Mouse (Mus musculus): ENCODE data around the gene Gm29666. TPM values are rescaled to one million over a fixed set of nuclear protein-coding genes. Genes with fewer than 3 reads are reported as not detected.

Gm29666 gene
- total and polyA plus RNA-seq, 3 experiments = 0.11 to 7.0 (median 1.9) TPM

- no peak for DNase-seq (ENCODE audit: low spot score)
- TF ChIP-seq CTCF (IDR thresholded peaks at IDR 0.05; ENCODE audit: low read depth, low read length) (no peak), POLR2AphosphoS5 (IDR thresholded peaks at IDR 0.05; ENCODE audit: insufficient replicate concordance, low read depth, low read length) (no peak), TAL1 (conservative IDR thresholded peaks at IDR 0.05; ENCODE audit: low read depth, low read length) (no peak), GATA1 (IDR thresholded peaks at IDR 0.05; ENCODE audit: borderline replicate concordance, low read length) (no peak), GATA2 (IDR thresholded peaks at IDR 0.05; ENCODE audit: borderline replicate concordance, low read depth, low read length) (no peak)
- Histone ChIP-seq H3K4me1 (ENCODE audit: insufficient read depth, low read depth, low read length) (no peaks in the 10 kb centered on the region), H3K36me3 (replicated peaks) (no peaks in the 10 kb centered on the region), H3K4me3 (ENCODE audit: low read depth, low read length) (no peak overlapping the region), H3K27me3 (ENCODE audit: insufficient read depth, low read length) (no peaks in the 10 kb centered on the region), H3K9me3 (replicated peaks) (peaks cover 51% of the 10 kb centered on the region)
- no peak for ATAC-seq (ENCODE audit: extremely low read depth, insufficient number of reproducible peaks, low FRiP score, poor library complexity, severe bottlenecking)
Observed at GRCm38 (mm10) chr15:84873867-84874266, 46.0 kb downstream of the Gm29666 start.

GRCm38 (mm10) chr15:84873079-84873478, 46.8 kb downstream of the Gm29666 start:
- H3K9me3 ChIP-seq (replicated peaks) = peaks cover 45% of the 10 kb centered on the region
- no peak for ATAC-seq (ENCODE audit: extremely low read depth, insufficient number of reproducible peaks, low FRiP score, poor library complexity, severe bottlenecking)
- H3K36me3 ChIP-seq (replicated peaks) = no peaks in the 10 kb centered on the region
- no peak overlapping the region for H3K4me3 ChIP-seq (ENCODE audit: low read depth, low read length)
- H3K27me3 ChIP-seq (ENCODE audit: insufficient read depth, low read length) = no peaks in the 10 kb centered on the region
- TF ChIP-seq POLR2AphosphoS5 (IDR thresholded peaks at IDR 0.05; ENCODE audit: insufficient replicate concordance, low read depth, low read length) (no peak), TAL1 (conservative IDR thresholded peaks at IDR 0.05; ENCODE audit: low read depth, low read length) (no peak), CTCF (IDR thresholded peaks at IDR 0.05; ENCODE audit: low read depth, low read length) (no peak), GATA2 (IDR thresholded peaks at IDR 0.05; ENCODE audit: borderline replicate concordance, low read depth, low read length) (no peak), GATA1 (IDR thresholded peaks at IDR 0.05; ENCODE audit: borderline replicate concordance, low read length) (no peak)
- DNase-seq (ENCODE audit: low spot score) = no peak
- no peaks in the 10 kb centered on the region for H3K4me1 ChIP-seq (ENCODE audit: insufficient read depth, low read depth, low read length)

GRCm38 (mm10) chr15:84871802-84872201, 48.0 kb downstream of the Gm29666 start:
- Histone ChIP-seq H3K4me1 (ENCODE audit: insufficient read depth, low read depth, low read length) (no peaks in the 10 kb centered on the region), H3K36me3 (replicated peaks) (no peaks in the 10 kb centered on the region), H3K9me3 (replicated peaks) (peaks cover 45% of the 10 kb centered on the region), H3K27me3 (ENCODE audit: insufficient read depth, low read length) (no peaks in the 10 kb centered on the region), H3K4me3 (ENCODE audit: low read depth, low read length) (no peak overlapping the region)
- DNase-seq (ENCODE audit: low spot score) = no peak
- no peak for TF ChIP-seq CTCF (IDR thresholded peaks at IDR 0.05; ENCODE audit: low read depth, low read length)
- no peak for TF ChIP-seq POLR2AphosphoS5 (IDR thresholded peaks at IDR 0.05; ENCODE audit: insufficient replicate concordance, low read depth, low read length)
- TF ChIP-seq GATA2 (IDR thresholded peaks at IDR 0.05; ENCODE audit: borderline replicate concordance, low read depth, low read length) = no peak
- no peak for TF ChIP-seq TAL1 (conservative IDR thresholded peaks at IDR 0.05; ENCODE audit: low read depth, low read length)
- no peak for TF ChIP-seq GATA1 (IDR thresholded peaks at IDR 0.05; ENCODE audit: borderline replicate concordance, low read length)
- no peak for ATAC-seq (ENCODE audit: extremely low read depth, insufficient number of reproducible peaks, low FRiP score, poor library complexity, severe bottlenecking)

GRCm38 (mm10) chr15:84861911-84862310, 57.9 kb downstream of the Gm29666 start:
- no peak for DNase-seq (ENCODE audit: low spot score)
- no peaks in the 10 kb centered on the region for H3K27me3 ChIP-seq (ENCODE audit: insufficient read depth, low read length)
- no peaks in the 10 kb centered on the region for H3K4me1 ChIP-seq (ENCODE audit: insufficient read depth, low read depth, low read length)
- no peak for TF ChIP-seq GATA2 (IDR thresholded peaks at IDR 0.05; ENCODE audit: borderline replicate concordance, low read depth, low read length)
- no peak for TF ChIP-seq CTCF (IDR thresholded peaks at IDR 0.05; ENCODE audit: low read depth, low read length)
- no peak for TF ChIP-seq GATA1 (IDR thresholded peaks at IDR 0.05; ENCODE audit: borderline replicate concordance, low read length)
- TF ChIP-seq POLR2AphosphoS5 (IDR thresholded peaks at IDR 0.05; ENCODE audit: insufficient replicate concordance, low read depth, low read length) = no peak
- no peak for TF ChIP-seq TAL1 (conservative IDR thresholded peaks at IDR 0.05; ENCODE audit: low read depth, low read length)
- ATAC-seq (ENCODE audit: extremely low read depth, insufficient number of reproducible peaks, low FRiP score, poor library complexity, severe bottlenecking) = no peak
- no peak overlapping the region for H3K4me3 ChIP-seq (ENCODE audit: low read depth, low read length)
- no peaks in the 10 kb centered on the region for H3K36me3 ChIP-seq (replicated peaks)
- peaks cover 83% of the 10 kb centered on the region for H3K9me3 ChIP-seq (replicated peaks)

Other genes with a start within 250 kb of the Gm29666 start
- gene Arhgap8, start 200.0 kb downstream of the Gm29666 start, total RNA-seq (2014; fragmentation: Nextera tagmentation) = not detected in 2 replicates
- gene Arhgap8, start 200.0 kb downstream of the Gm29666 start, total RNA-seq (2017) = 0.06 TPM in 1 of 2 replicates, not detected in the other
- gene Arhgap8, start 200.0 kb downstream of the Gm29666 start, polyA plus RNA-seq (2012) = not detected in 2 replicates
- gene Phf21b, start 64.0 kb downstream of the Gm29666 start, total RNA-seq (2014; fragmentation: Nextera tagmentation) = not detected in 2 replicates
- 0.06 and 0.27 TPM in 2 replicates for gene Phf21b, start 64.0 kb downstream of the Gm29666 start, total RNA-seq (2017)
- not detected in 2 replicates for gene Phf21b, start 64.0 kb downstream of the Gm29666 start, polyA plus RNA-seq (2012)
- 67.4 and 69.8 TPM in 2 replicates for gene Nup50, start 3.4 kb upstream of the Gm29666 start, total RNA-seq (2014; fragmentation: Nextera tagmentation)
- 73.8 and 88.6 TPM in 2 replicates for gene Nup50, start 3.4 kb upstream of the Gm29666 start, total RNA-seq (2017)
- gene Nup50, start 3.4 kb upstream of the Gm29666 start, polyA plus RNA-seq (2012) = 12.6 and 19.8 TPM in 2 replicates
- 8.3 and 8.8 TPM in 2 replicates for gene 5031439G07Rik, start 68.5 kb upstream of the Gm29666 start, total RNA-seq (2014; fragmentation: Nextera tagmentation)
- gene 5031439G07Rik, start 68.5 kb upstream of the Gm29666 start, total RNA-seq (2017) = 13.1 and 13.4 TPM in 2 replicates
- gene 5031439G07Rik, start 68.5 kb upstream of the Gm29666 start, polyA plus RNA-seq (2012) = 41.8 and 43.8 TPM in 2 replicates
- not detected in 2 replicates for gene Upk3a, start 97.1 kb upstream of the Gm29666 start, total RNA-seq (2014; fragmentation: Nextera tagmentation)
- gene Upk3a, start 97.1 kb upstream of the Gm29666 start, total RNA-seq (2017) = not detected in 2 replicates
- gene Upk3a, start 97.1 kb upstream of the Gm29666 start, polyA plus RNA-seq (2012) = not detected in 2 replicates
- 13.9 and 17.2 TPM in 2 replicates for gene Fam118a, start 108.9 kb upstream of the Gm29666 start, total RNA-seq (2014; fragmentation: Nextera tagmentation)
- 14.7 and 14.9 TPM in 2 replicates for gene Fam118a, start 108.9 kb upstream of the Gm29666 start, total RNA-seq (2017)
- 4.4 and 6.9 TPM in 2 replicates for gene Fam118a, start 108.9 kb upstream of the Gm29666 start, polyA plus RNA-seq (2012)
- not detected in 2 replicates for gene Smc1b, start 211.9 kb upstream of the Gm29666 start, total RNA-seq (2014; fragmentation: Nextera tagmentation)
- 0.05 TPM in 1 of 2 replicates, not detected in the other for gene Smc1b, start 211.9 kb upstream of the Gm29666 start, total RNA-seq (2017)
- gene Smc1b, start 211.9 kb upstream of the Gm29666 start, polyA plus RNA-seq (2012) = not detected in 2 replicates
- not detected in 2 replicates for gene Ribc2, start 212.0 kb upstream of the Gm29666 start, total RNA-seq (2014; fragmentation: Nextera tagmentation)
- gene Ribc2, start 212.0 kb upstream of the Gm29666 start, total RNA-seq (2017) = not detected in 2 replicates
- not detected in 2 replicates for gene Ribc2, start 212.0 kb upstream of the Gm29666 start, polyA plus RNA-seq (2012)